Mouse (Mus musculus): Measurements from ENCODE around the gene Tmem132e.

Tmem132e gene

GRCm38 (mm10) chr11:82388371-82389313 lies at the start of gene Tmem132e:
TSS of gene Tmem132e (plus strand) at chr11:82388900.
- DNase-seq (ENCODE audit: low spot score), result no peak

- DNase-seq (ENCODE audit: low spot score), result no peak
These were observed 48.7 kb upstream of the Tmem132e start for GRCm38 (mm10) chr11:82339921-82340401.

GRCm38 (mm10) chr11:82340416-82340815 lies 48.3 kb upstream of the Tmem132e start:
- no peak for DNase-seq (ENCODE audit: low spot score)

- no peak for DNase-seq (ENCODE audit: low spot score)
These were observed 47.8 kb upstream of the Tmem132e start for GRCm38 (mm10) chr11:82340900-82341299.

GRCm38 (mm10) chr11:82351039-82351438 lies 37.7 kb upstream of the Tmem132e start:
- no peak for DNase-seq (ENCODE audit: low spot score)

- no peak for DNase-seq (ENCODE audit: low spot score)
These were observed 18.5 kb upstream of the Tmem132e start for GRCm38 (mm10) chr11:82370151-82370550.

GRCm38 (mm10) chr11:82371577-82371976 lies 17.1 kb upstream of the Tmem132e start:
- DNase-seq (ENCODE audit: low spot score), result no peak

GRCm38 (mm10) chr11:82380606-82381202 lies 8.0 kb upstream of the Tmem132e start:
- DNase-seq (ENCODE audit: low spot score), result no peak

GRCm38 (mm10) chr11:82386970-82387540 lies 1.6 kb upstream of the Tmem132e start:
- no peak for DNase-seq (ENCODE audit: low spot score)

- no peak for DNase-seq (ENCODE audit: low spot score)
These were observed 874 bp upstream of the Tmem132e start for GRCm38 (mm10) chr11:82387711-82388341.

- no peak for DNase-seq (ENCODE audit: low spot score)
These were observed 944 bp downstream of the Tmem132e start for GRCm38 (mm10) chr11:82389396-82390291.

- DNase-seq (ENCODE audit: low spot score), result no peak
These were observed 3.6 kb downstream of the Tmem132e start for GRCm38 (mm10) chr11:82392341-82392740.

GRCm38 (mm10) chr11:82399621-82400020 lies 10.9 kb downstream of the Tmem132e start:
- no peak for DNase-seq (ENCODE audit: low spot score)

GRCm38 (mm10) chr11:82405641-82406040 lies 16.9 kb downstream of the Tmem132e start:
- no peak for DNase-seq (ENCODE audit: low spot score)

GRCm38 (mm10) chr11:82406358-82407221 lies 17.9 kb downstream of the Tmem132e start:
- DNase-seq (ENCODE audit: low spot score), result no peak

GRCm38 (mm10) chr11:82412496-82412895 lies 23.8 kb downstream of the Tmem132e start:
- no peak for DNase-seq (ENCODE audit: low spot score)

GRCm38 (mm10) chr11:82418337-82419041 lies 29.8 kb downstream of the Tmem132e start:
- no peak for DNase-seq (ENCODE audit: low spot score)

GRCm38 (mm10) chr11:82421909-82422308 lies 33.2 kb downstream of the Tmem132e start:
- DNase-seq (ENCODE audit: low spot score), result no peak

GRCm38 (mm10) chr11:82423521-82423920 lies 34.8 kb downstream of the Tmem132e start:
- no peak for DNase-seq (ENCODE audit: low spot score)

GRCm38 (mm10) chr11:82428801-82429200 lies 40.1 kb downstream of the Tmem132e start:
- no peak for DNase-seq (ENCODE audit: low spot score)
